Mouse (Mus musculus): ENCODE measurements at regions not wholly inside any gene's neighbourhood (a gene's known extent, or its start where the extent isn't known, plus 50 kb on each side); places are given as distances from the start of the nearest gene placed in this dataset.
A peak's percentile ranks its signal among the peaks of the same experiment; 100 is the strongest.

- DNase-seq (ENCODE audit: low spot score in 2 of 2) = peak in 1 of 2 experiments; percentile 36
Measured at GRCm38 (mm10) chr8:79587258-79587657, 52.2 kb upstream of the Otud4 start.

DNA sequence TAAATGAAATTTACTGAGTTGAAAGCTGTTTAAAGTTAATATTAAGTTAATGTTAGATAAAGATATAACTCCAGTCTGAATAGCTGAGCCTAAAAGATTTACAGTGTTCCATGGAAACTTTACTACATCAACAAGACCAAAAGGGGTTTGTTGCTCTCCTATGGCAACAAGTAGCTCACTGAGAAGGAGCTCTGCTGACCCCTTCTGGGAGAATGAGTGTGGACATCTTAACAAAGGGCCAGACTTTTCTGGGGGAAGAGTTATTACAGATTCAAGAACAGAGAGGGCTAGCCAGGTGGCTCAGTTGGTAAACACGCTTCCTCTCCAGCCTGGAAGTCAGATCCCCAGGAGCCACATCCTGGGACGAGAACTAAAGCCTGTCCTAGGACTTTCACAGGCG, 54.5 kb upstream of the Otud4 start:
- peak in 1 of 2 experiments; percentile 51 for DNase-seq (ENCODE audit: low spot score in 2 of 2)

DNA sequence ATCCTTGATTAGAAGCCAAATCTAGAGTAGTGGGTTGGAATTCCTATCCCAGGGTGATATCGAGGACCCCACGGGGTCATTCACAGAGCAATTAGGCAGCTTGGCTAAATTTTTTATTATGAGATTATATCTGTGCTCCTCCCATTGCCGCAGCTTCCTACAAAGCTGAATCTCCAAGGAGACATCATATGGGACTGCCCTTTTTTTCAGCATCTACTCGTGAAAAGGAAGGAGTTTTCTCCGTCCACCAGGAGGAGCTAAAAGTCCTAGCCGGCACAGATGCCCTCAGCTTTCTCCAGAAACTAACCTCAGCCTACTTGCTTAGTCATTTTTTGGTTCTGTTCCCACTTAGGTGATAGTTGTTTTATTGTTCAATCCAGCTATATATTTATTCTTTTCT, 56.1 kb upstream of the Otud4 start:
- peak in 1 of 2 experiments; percentile 6 for DNase-seq (ENCODE audit: low spot score in 2 of 2)

DNA sequence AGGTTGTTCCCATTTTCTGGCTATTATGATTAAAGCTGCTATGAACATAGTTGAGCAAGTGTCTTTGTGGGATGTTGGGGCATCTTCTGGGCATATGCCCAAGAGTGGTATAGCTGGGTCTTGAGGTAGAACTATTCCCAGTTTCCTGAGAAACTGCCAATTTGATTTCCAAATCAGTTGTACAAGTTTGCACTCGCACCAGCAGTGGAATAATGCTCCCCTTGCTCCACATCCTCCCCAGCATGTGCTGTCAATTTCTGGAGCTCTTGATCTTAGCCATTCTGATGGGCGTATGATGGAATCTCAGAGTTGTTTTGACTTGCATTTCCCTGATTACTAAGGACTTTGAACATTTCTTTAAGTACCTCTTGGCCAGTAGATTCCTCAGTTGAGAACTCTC, 57.2 kb upstream of the Otud4 start:
- no peak for DNase-seq (ENCODE audit: low spot score in 2 of 2)

- no peak for DNase-seq (ENCODE audit: low spot score in 2 of 2)
Measured at GRCm38 (mm10) chr8:79576086-79576485, 63.3 kb upstream of the Otud4 start.

- no peak for DNase-seq (ENCODE audit: low spot score in 2 of 2)
Measured at GRCm38 (mm10) chr8:79575175-79575734, 64.2 kb upstream of the Otud4 start.

DNA sequence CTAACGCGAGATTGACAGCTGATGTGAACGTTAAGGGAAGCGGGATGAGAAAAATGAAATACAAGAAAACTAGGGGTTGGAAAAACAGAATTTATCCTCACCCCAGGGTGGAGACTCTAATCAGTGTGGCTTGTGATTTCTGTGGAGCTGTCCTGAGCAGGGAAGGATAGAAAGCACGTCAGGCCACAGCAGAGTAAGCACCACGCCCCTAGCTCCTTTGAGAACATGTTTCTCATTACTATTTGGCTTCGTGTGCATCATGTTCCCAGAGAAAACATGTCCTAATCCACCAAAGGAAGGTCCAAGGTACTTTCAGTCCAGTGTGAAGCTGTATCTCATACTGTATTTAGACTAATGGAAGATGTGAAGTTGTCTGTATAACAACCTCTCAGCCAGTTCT, 65.9 kb upstream of the Otud4 start:
- no peak for DNase-seq (ENCODE audit: low spot score in 2 of 2)

DNA sequence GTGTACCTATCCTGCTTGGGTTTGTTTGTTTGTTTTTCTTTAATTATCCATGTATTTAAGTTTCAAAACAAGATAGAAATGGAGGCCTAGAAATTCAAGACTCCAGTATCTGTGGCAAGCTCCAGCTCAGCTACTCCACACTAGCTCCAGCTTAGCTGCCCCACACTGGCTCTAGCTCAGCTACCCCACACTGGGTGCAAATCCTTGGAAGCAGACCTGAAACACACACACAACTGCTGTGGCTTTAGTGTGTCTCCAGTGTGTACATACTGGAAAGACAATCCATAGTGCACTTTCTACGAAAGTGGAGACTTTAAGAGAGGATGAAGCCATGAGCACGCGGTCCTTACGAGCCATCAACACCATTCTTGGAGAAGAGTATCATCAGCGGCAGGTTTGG, 66.9 kb upstream of the Otud4 start:
- DNase-seq (ENCODE audit: low spot score in 2 of 2) = no peak

DNA sequence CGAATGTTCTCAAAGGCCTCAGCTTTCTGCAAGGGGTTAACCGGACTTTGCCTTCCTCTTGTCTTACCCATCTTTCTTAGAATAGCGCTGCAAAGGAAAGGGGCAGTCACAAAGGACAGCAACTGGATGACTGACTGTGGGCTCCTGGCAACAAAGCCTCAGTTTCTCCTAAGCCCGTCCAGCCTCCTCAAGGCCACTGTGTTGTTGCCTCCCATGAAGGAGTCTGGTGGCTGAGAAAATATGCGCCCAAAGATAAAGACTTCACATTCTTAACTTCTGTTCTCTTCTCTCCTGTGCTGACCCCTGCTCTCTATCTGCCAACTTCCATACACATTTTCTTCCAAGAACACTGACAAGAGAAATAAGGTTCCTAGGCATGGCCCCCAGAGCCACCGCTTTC, 76.3 kb upstream of the Otud4 start:
- no peak for DNase-seq (ENCODE audit: low spot score in 2 of 2)

DNA sequence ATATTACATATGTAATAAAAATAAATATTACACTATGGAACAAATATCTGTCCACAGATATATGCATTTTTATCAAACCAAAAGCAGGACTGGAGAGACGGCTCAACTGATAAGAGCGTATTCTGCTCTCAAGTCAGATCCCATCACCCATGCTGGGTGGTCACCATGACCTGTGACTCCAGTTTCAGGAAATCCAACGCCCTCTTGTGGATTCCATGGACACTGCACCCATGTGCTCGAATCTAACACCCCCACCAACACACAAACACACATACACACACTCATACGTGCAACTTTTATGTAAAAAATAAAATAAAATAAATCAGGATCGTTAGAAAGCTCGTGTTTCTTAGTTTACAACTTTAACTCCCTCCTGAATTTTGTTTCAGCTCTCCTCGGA, 76.7 kb upstream of the Otud4 start:
- peak in 1 of 2 experiments; percentile 6 for DNase-seq (ENCODE audit: low spot score in 2 of 2)

DNA sequence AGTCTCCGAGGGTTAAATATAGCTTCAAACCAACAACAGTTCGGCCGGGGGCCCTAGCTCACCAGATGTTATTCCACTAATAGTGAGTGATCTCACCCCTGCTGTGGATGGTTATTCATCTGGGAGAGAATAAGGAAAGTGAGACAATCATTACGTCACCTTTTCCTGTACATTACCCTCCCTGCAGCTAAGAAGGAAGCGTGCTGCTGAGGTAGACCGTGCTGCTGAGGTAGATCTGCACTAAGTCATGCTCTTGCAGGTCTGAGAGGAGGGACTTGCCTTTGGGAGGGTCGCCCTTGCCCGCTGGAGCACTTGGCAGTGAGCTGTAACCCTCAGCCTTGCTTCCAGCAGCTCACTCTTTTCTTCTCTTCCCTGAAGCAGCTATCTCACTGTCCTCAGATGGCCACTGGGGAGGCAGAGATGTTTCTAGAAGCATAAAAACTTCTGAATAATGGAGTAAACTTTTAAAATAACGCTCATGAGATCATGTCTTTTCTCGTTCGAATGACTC, 77.3 kb upstream of the Otud4 start:
- DNase-seq (ENCODE audit: low spot score in 2 of 2) = no peak

DNA sequence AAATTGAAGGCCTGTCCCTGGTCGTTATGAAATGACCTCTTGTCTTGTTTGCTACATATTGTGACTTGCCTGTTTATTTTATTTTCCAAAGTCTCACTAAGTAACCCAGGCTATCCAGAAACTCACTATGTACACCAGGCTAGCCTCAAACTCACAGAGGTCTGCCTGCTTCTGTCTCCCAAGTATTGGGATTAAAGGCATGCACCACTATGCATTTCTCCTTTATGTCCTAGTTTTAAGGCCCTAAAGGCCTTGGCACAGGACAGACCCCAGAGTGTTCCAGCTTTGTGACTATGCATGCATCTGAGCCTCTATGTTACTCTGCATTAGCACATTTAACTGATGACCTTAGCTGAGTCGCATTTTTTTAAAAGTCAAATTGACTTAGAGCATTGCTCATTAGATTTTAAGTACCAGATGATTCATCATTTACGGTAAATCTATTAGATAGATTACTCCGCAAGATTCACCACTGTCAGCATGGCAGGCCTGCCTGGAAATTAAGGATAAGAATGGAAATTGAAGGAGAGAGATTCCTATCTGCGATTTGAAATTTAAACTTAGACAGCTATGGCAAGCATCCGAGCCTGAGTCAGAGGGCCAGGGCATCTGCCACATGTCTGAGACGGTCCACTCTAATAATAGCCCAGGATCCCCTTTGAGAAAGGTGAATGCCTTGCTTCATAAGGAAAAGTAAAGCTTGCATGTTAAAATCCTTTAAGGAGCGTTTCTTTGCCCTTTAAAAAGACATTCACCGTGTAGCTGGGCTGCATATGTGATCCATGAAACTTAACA, 78.0 kb upstream of the Otud4 start:
- no peak for DNase-seq (ENCODE audit: low spot score in 2 of 2)

DNA sequence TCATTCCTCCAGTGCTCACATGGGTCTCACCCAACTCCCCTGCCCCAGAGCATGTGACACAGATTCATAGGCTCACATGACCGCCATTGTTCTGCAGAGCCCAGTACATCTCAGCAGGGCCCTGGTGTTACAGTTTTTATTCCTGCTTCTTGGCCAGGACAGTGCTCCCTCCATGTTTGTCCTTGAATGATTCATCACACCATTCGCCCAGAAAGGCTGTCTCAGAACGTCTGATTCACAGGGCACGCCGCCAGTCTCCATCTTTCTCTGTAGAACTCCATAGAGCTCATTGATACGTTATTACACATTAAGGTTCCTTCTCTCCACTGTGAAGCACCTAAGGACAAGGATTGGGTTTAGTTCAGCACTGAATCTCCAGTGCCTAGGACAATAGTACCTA, 79.9 kb upstream of the Otud4 start:
- DNase-seq (ENCODE audit: low spot score in 2 of 2) = no peak

- no peak for DNase-seq (ENCODE audit: low spot score in 2 of 2)
Measured at GRCm38 (mm10) chr8:79554311-79554710, 85.1 kb upstream of the Otud4 start.

DNA sequence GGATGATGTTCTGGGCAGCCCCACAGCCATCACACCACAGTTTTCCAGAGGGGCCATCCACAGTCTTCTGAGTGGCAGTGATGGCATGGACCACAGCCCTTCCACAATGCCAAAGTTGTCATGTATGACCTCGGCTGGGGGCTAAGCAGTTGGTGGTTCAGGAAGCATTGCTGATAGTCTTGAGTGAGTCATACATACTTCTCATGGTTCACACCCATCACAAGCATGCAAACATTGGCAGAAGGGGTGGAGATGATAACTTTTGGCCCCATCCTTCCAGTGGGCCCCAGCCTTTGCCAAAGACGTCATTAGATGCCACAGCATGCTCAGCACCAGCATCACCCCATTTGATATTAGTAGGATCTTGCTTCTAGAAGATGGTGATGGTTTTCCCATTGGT, 89.3 kb upstream of the Otud4 start:
- DNase-seq (ENCODE audit: low spot score in 2 of 2) = no peak

- no peak for DNase-seq (ENCODE audit: low spot score in 2 of 2)
Measured at GRCm38 (mm10) chr8:79548156-79548555, 91.3 kb upstream of the Otud4 start.

- no peak for DNase-seq (ENCODE audit: low spot score in 2 of 2)
Measured at GRCm38 (mm10) chr8:79545866-79546373, 93.5 kb upstream of the Otud4 start.

GRCm38 (mm10) chr8:79542461-79542860, 97.0 kb upstream of the Otud4 start:
- no peak for DNase-seq (ENCODE audit: low spot score in 2 of 2)

DNA sequence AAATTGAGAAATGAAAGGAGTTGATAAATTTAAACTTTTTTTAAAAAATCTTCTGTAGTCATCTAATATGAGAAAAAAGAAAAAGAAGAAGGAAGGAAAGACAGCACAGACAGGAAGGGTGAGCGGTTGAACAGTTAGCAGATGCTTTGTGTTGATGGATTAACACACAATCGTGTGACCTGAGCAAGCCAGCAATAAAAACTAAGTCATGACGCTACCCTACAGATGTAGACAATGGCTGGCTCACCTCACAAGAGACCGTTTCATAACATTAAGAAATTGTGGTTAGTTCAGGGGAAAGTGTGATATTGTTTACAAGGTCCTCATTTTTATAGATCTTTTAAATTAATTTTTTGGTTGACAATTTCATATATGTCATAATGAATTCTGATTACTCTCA, 99.4 kb upstream of the Otud4 start:
- DNase-seq (ENCODE audit: low spot score in 2 of 2) = no peak

DNA sequence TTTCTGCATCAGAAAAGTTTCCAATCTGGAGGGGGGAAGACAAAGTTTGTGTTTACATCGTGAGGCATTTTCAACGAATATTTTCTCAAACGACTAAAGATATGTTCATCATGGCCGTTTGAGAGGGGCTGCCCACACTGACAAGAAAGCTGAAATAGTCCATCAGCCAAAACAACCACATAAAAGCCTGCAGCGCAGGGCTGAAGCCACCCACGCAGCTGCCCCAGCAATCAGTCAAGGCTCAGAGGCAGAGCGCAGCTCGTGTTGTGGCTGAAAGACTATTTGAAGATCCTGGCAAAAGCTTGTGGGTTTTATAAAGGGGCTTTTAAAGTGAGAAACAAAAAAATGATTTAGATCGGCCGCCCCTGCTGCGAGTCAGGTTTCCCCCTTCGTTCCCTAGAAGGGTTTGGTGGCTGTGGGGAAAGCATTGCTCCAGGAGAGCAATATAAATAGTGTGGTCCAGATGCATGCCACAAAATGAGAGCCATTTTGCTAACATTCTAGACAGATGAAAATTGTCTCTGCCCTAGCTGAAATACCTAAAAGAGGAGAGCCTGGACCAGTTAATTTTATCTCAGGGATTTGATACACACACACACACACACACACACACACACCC, 105.0 kb upstream of the Otud4 start:
- DNase-seq (ENCODE audit: low spot score in 2 of 2) = no peak

- DNase-seq (ENCODE audit: low spot score in 2 of 2) = no peak
Measured at GRCm38 (mm10) chr8:79529556-79529955, 109.9 kb upstream of the Otud4 start.

DNA sequence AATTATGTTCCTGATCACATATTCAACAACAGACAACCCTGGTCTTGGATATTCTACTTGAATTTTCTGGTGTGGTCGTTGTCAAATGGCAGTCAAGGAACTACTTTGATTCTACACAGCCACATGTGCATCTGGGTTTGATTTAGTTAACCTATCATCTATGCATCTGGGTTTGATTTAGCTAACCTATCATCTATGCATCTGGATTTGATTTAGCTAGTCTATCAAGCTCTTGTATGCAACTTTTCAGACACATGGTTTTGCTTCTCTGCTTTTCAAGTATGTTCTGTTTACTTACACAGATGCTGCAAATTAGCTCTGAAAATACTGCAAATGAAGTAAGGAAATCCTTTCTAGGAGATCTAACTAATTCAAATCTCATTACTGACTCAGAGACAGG, 117.4 kb upstream of the Otud4 start:
- DNase-seq (ENCODE audit: low spot score in 2 of 2) = no peak

GRCm38 (mm10) chr8:79518966-79519365, 119.6 kb upstream of the Smad1 start:
- DNase-seq (ENCODE audit: low spot score in 2 of 2) = no peak

All from cerebellum, postnatal 4 days (tissue).